Mouse (Mus musculus): ENCODE results near the gene Gm20388. TPM values are rescaled to one million over a fixed set of nuclear protein-coding genes. Genes with fewer than 3 reads are reported as not detected.

The Gm20388 gene
- polyA plus RNA-seq, 1 experiment from 2014 or later, result not detected

GRCm38 (mm10) chr8:122515699-122516098, 2605.1 kb downstream of the Gm20388 start:
- Histone ChIP-seq H3K9ac (no peak overlapping the region), H3K4me3 (replicated peaks) (no peak overlapping the region), H3K27ac (no peak overlapping the region), H3K27me3 (no peaks in the 10 kb centered on the region), H3K9me3 (replicated peaks) (no peaks in the 10 kb centered on the region), H3K4me1 (replicated peaks) (peaks cover 84% of the 10 kb centered on the region), H3K4me2 (no peak overlapping the region), H3K36me3 (peaks cover 74% of the 10 kb centered on the region)
- 89% methylated on average over 14 of the region's 14 CpGs for WGBS (ENCODE audit: insufficient replicate concordance)
- no peak for DNase-seq
- no peak for ATAC-seq (ENCODE audit: low read depth)

GRCm38 (mm10) chr8:122517541-122518190, 2607.0 kb downstream of the Gm20388 start:
- Histone ChIP-seq H3K9ac (0 out of 2 replicates have a peak overlapping the region, but pooled peaks have one; percentile 15), H3K27me3 (no peaks in the 10 kb centered on the region), H3K4me1 (replicated peaks) (peaks cover 84% of the 10 kb centered on the region), H3K27ac (peak overlapping the region; percentile 57), H3K4me3 (replicated peaks) (no peak overlapping the region), H3K4me2 (no peak overlapping the region), H3K9me3 (replicated peaks) (no peaks in the 10 kb centered on the region), H3K36me3 (peaks cover 56% of the 10 kb centered on the region)
- 23% methylated on average over 6 of the region's 6 CpGs for WGBS (ENCODE audit: insufficient replicate concordance)
- no peak for ATAC-seq (ENCODE audit: low read depth)
- DNase-seq, result no peak

DNA sequence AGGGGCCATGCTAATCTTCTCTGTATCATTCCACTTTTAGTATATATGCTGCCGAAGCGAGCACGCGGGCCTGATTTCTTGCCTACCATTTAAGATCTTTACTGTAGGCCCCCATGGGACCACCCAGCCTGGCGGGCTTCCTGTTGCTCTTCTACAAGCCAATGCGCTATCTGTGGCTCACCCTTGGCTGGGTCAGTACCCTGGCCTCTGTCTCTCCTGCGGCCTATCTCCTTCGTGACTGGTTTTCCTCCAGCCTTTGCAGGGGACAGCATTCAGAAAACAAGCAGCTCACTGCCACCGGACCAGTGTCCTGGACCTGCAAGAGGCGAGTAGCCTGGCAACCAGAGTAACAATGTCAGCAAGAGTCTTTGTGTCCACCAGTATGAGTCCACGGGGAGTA, 2610.0 kb downstream of the Gm20388 start:
- Histone ChIP-seq H3K36me3 (peaks cover 36% of the 10 kb centered on the region), H3K27ac (peak overlapping the region; percentile 45), H3K27me3 (no peaks in the 10 kb centered on the region), H3K4me2 (no peak overlapping the region), H3K4me1 (replicated peaks) (peaks cover 95% of the 10 kb centered on the region), H3K9me3 (replicated peaks) (no peaks in the 10 kb centered on the region), H3K4me3 (replicated peaks) (no peak overlapping the region), H3K9ac (no peak overlapping the region)
- DNase-seq (no peak), ATAC-seq (ENCODE audit: low read depth) (no peak)
- WGBS (ENCODE audit: insufficient replicate concordance), result 49% methylated on average over 11 of the region's 11 CpGs

DNA sequence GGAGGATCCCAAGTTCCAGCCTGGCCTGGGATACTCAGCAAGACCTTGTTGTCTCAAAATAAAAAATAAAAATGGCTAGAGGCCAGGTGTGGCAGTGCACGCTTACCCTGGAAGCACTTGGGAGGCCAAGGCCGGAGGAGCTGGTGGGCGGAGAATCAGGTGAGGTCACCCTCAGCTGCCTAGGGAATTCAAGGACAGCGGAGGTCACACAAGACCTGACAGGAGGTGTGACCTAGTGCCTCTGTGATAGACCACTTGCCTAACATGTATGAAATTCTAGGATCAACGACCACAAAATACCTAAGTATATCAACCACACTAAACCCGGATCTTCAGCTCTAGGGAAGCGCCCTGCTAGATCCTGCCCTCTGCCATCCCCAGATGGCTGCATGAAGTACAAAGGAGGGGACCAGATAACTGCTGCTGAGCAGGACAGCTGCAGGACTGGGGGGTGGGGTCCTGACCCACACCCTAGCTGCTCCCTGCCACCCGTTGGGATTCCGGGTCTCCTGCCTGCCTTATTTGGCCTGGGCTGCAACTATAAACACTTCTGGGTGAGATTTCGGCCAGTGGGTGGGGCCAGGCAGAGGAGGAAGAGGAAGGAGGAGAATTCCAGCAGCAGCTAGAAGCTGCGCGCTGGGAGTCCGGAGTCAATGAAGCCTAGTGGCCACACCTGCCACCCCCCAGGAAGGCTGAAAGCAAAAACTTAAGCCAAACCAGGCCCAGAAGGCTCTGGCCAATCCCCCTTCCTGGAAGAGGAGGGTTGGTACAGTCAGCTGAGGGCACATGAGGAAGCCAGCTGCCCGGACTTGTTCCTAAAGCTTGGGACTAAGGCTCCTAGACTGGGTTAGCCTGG, 2612.4 kb downstream of the Gm20388 start:
- peak overlapping the region; percentile 27 for H3K4me2 ChIP-seq
- H3K9ac ChIP-seq, result peak overlapping the region; percentile 50; the same call in 1 of the 2 replicates
- H3K27me3 ChIP-seq, result no peaks in the 10 kb centered on the region
- peak overlapping the region; percentile 86 for H3K27ac ChIP-seq
- no peak overlapping the region for H3K4me3 ChIP-seq (replicated peaks)
- H3K36me3 ChIP-seq, result peaks cover 33% of the 10 kb centered on the region
- WGBS (ENCODE audit: insufficient replicate concordance), result 56% methylated on average over 14 of the region's 14 CpGs
- DNase-seq, result no peak
- H3K9me3 ChIP-seq (replicated peaks), result no peaks in the 10 kb centered on the region
- H3K4me1 ChIP-seq (replicated peaks), result peaks cover 99% of the 10 kb centered on the region
- ATAC-seq (ENCODE audit: low read depth), result no peak

GRCm38 (mm10) chr8:122523652-122524360, 2613.2 kb downstream of the Gm20388 start:
- Histone ChIP-seq H3K27me3 (no peaks in the 10 kb centered on the region), H3K27ac (peak overlapping the region; percentile 86), H3K4me1 (replicated peaks) (peaks cover 96% of the 10 kb centered on the region), H3K9me3 (replicated peaks) (no peaks in the 10 kb centered on the region), H3K9ac (peak overlapping the region; percentile 67), H3K36me3 (peaks cover 31% of the 10 kb centered on the region), H3K4me2 (peak overlapping the region; percentile 65), H3K4me3 (replicated peaks) (no peak overlapping the region)
- WGBS (ENCODE audit: insufficient replicate concordance), result 52% methylated on average over 23 of the region's 23 CpGs
- ATAC-seq (ENCODE audit: low read depth) (no peak), DNase-seq (no peak)

- Histone ChIP-seq H3K4me2 (peak overlapping the region; percentile 65), H3K9me3 (replicated peaks) (no peaks in the 10 kb centered on the region), H3K36me3 (peaks cover 33% of the 10 kb centered on the region), H3K27me3 (no peaks in the 10 kb centered on the region), H3K4me3 (replicated peaks) (no peak overlapping the region), H3K9ac (peak overlapping the region; percentile 67), H3K4me1 (replicated peaks) (peaks cover 96% of the 10 kb centered on the region), H3K27ac (peak overlapping the region; percentile 86)
- 78% methylated on average over 6 of the region's 6 CpGs for WGBS (ENCODE audit: insufficient replicate concordance)
- ATAC-seq (ENCODE audit: low read depth) (0 out of 2 replicates have a peak, but pooled peaks have one; percentile 1), DNase-seq (no peak)
These were observed 2613.9 kb downstream of the Gm20388 start for GRCm38 (mm10) chr8:122524506-122524905.

DNA sequence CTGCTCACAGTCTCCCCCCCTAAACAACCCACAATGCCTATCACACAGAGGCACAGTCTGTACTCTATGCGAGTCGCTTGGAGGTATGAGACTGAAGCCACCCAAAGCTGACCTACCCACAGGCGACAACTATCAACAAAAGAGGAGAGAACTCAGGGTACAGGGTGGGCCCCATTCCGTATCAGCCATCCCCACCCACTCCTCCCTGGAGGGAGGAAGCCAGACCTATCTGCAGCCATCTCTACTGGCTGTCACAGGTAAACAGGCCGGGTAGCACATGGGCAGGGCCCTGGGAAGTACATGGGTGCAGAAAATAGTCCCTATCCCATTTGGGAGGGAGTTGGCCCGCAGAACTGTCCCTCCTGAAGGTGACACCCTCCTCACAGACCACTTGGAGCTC, 2614.4 kb downstream of the Gm20388 start:
- Histone ChIP-seq H3K4me3 (replicated peaks) (peak overlapping the region; percentile 18), H3K4me2 (peak overlapping the region; percentile 65), H3K27me3 (no peaks in the 10 kb centered on the region), H3K9ac (peak overlapping the region; percentile 67), H3K27ac (peak overlapping the region; percentile 86), H3K36me3 (peaks cover 35% of the 10 kb centered on the region), H3K9me3 (replicated peaks) (no peaks in the 10 kb centered on the region), H3K4me1 (replicated peaks) (peaks cover 93% of the 10 kb centered on the region)
- ATAC-seq (ENCODE audit: low read depth) (peak; percentile 91), DNase-seq (peak; percentile 50)
- 24% methylated on average over 6 of the region's 6 CpGs for WGBS (ENCODE audit: insufficient replicate concordance)

GRCm38 (mm10) chr8:122526084-122526483, 2615.4 kb downstream of the Gm20388 start:
- peak overlapping the region; percentile 67 for H3K9ac ChIP-seq
- H3K27ac ChIP-seq, result peak overlapping the region; percentile 86
- peak overlapping the region; percentile 65 for H3K4me2 ChIP-seq
- ATAC-seq (ENCODE audit: low read depth) (no peak), DNase-seq (no peak)
- H3K9me3 ChIP-seq (replicated peaks), result no peaks in the 10 kb centered on the region
- peaks cover 41% of the 10 kb centered on the region for H3K36me3 ChIP-seq
- no peak overlapping the region for H3K4me3 ChIP-seq (replicated peaks)
- 72% methylated on average over 3 of the region's 3 CpGs for WGBS (ENCODE audit: insufficient replicate concordance)
- H3K27me3 ChIP-seq, result no peaks in the 10 kb centered on the region
- H3K4me1 ChIP-seq (replicated peaks), result peaks cover 92% of the 10 kb centered on the region

- Histone ChIP-seq H3K9ac (peak overlapping the region; percentile 67), H3K27ac (peak overlapping the region; percentile 86), H3K9me3 (replicated peaks) (no peaks in the 10 kb centered on the region), H3K4me2 (peak overlapping the region; percentile 65; the same call in 1 of the 2 replicates), H3K36me3 (peaks cover 46% of the 10 kb centered on the region), H3K4me1 (replicated peaks) (peaks cover 94% of the 10 kb centered on the region), H3K27me3 (no peaks in the 10 kb centered on the region), H3K4me3 (replicated peaks) (no peak overlapping the region)
- no peak for ATAC-seq (ENCODE audit: low read depth)
- WGBS (ENCODE audit: insufficient replicate concordance), result 48% methylated on average over 7 of the region's 7 CpGs
- no peak for DNase-seq
These were observed 2616.0 kb downstream of the Gm20388 start for GRCm38 (mm10) chr8:122526526-122527170.

DNA sequence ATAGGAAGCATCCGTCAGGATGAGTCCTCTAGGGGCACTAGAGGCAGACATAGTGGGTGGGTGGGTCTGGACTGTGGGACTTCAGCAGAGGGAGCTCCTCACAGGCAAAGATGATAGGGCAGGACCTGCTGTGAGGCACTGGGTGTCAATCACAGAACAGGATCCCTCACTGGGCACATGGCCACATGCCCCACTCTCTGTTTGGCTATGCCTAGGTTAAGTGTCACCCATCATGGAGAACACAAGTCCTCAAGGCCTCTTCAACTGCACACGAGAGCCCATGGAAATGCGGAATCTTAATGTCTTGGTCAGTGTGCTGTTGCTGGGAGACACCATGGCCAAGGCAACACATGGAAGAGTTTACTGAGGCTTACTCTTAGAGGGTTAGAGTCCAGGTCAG, 2617.3 kb downstream of the Gm20388 start:
- Histone ChIP-seq H3K27me3 (no peaks in the 10 kb centered on the region), H3K27ac (peak overlapping the region; percentile 50; the same call in 1 of the 2 replicates), H3K4me2 (no peak overlapping the region), H3K36me3 (peaks cover 49% of the 10 kb centered on the region), H3K4me3 (replicated peaks) (no peak overlapping the region), H3K4me1 (replicated peaks) (peaks cover 94% of the 10 kb centered on the region), H3K9ac (no peak overlapping the region), H3K9me3 (replicated peaks) (no peaks in the 10 kb centered on the region)
- 84% methylated on average over 3 of the region's 3 CpGs for WGBS (ENCODE audit: insufficient replicate concordance)
- no peak for ATAC-seq (ENCODE audit: low read depth)
- DNase-seq, result no peak

Measured in liver, embryonic 13.5 days (tissue).